Mouse (Mus musculus): ENCODE data around the gene Mdm2.

DNA sequence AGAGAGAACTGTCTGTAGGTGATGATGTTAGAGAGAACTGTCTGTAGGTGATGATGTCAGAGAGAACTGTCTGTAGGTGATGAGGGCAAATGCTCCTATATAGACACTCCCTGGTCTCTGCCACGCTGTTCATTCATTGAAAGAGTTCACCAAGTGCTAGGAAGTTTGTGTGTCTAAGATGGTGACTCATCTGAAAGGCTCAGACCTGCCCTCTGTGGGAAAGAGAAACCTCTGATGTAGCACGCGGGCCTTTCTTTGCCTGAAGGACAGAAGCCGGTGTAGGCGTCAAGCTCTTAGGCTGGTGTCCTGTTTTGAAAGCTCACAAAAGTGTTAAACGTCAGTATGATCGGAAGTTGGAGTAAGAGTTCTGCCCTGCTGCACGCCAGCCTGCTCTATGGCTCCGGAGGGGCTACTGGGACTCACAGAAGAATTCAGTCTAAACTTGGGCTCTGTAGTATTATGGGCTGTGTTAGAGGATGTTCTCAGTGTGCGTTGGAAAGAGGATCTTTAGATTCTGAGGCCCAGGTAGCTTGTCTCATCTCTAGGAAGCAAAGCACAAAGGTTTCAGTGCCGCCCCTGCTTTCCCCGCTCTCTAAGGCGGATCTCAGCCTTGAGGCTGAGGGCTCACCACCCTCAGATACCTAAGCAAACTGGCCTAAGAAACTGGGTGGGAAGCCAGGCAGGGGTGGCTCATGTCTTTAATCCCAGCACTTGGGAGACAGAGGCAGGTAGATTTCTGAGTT lies 32.9 kb downstream of the Mdm2 start:
- TF ChIP-seq CTCF (IDR thresholded peaks at IDR 0.05) (no peak), POLR2A (IDR thresholded peaks at IDR 0.05; ENCODE audit: insufficient read depth, low read depth, low read length) (no peak)
